14 mouse cellular contexts compared by ENCODE assay signal in the genomic region with DNA sequence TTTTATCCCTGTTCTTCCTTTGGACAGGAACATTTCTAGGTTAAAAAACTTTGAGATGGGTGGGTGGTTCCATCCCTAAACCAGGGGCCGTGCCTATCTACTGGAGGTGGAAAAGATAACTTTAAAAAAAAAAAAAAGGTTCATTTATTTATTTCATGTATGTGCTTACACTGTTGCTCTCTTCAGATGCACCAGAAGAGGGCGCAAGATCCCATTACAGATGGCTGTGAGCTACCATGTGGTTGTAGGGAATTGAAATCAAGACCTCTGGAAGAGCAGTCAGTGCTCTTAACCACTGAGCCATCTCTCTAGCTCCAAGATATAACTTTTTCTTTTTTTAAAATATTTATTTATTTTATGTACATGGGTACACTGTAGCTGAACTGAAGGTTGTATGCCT. TPM values are rescaled to one million over a fixed set of nuclear protein-coding genes. Genes with fewer than 3 reads are reported as not detected.
DNase-seq lines count a peak whose midpoint lies in the region; ATAC-seq and TF ChIP-seq lines count a peak whose summit lies in the region.
"Had no signal": no experiment of that assay in that cellular context is flagged by ENCODE, and none has a peak within 500 bp of the region (broad histone marks: within the 10 kb centered on the region; RNA-seq: fewer than 3 reads in every experiment).

No protein-coding gene starts in this region.

- in situ Hi-C loops in ES-E14 (cut with MboI; ENCODE audit: low sequenced_read_pairs in 2 of 2, unreplicated experiment in 2 of 2) = loop anchor here (10.0 to 25.0 kb wide), 2 partner anchors 152 to 451 kb away; no protein-coding TSS in a partner anchor

- no peaks in the 10 kb centered on the region for H3K9me3 ChIP-seq in lung, embryonic 14.5 days (ENCODE audit: low read depth, low read length)
- no peaks in the 10 kb centered on the region for H3K9me3 ChIP-seq in ES-E14 (ENCODE audit: control insufficient read depth, insufficient read depth, low read depth, low read length)
- no peaks in the 10 kb centered on the region for H3K9me3 ChIP-seq in midbrain, embryonic 10.5 days (replicated peaks)
- H3K9me3 ChIP-seq: forebrain, embryonic 15.5 days; limb, embryonic 15.5 days had no signal

- H3K27me3 ChIP-seq in lung, embryonic 14.5 days (ENCODE audit: insufficient read depth, low read length) = no peaks in the 10 kb centered on the region
- peaks cover under 1% of the 10 kb centered on the region; the same call in 1 of the 2 replicates for H3K27me3 ChIP-seq in midbrain, embryonic 10.5 days (ENCODE audit: low read depth, poor library complexity, severe bottlenecking)
- H3K27me3 ChIP-seq: forebrain, embryonic 15.5 days; limb, embryonic 15.5 days had no signal

- 23% methylated on average over 2 of the region's 2 CpGs for WGBS in lung, embryonic 14.5 days
- WGBS in midbrain, embryonic 10.5 days = 30% methylated on average over 2 of the region's 2 CpGs

- TF ChIP-seq CTCF in gastrocnemius, adult 2 months (IDR thresholded peaks at IDR 0.05) = peak; percentile 49
- TF ChIP-seq CTCF in lung, embryonic 14.5 days (IDR thresholded peaks at IDR 0.05; ENCODE audit: low read depth) = peak; percentile 26

- H3K27ac ChIP-seq in gastrocnemius, adult 2 months = no peak overlapping the region
- no peak overlapping the region for H3K27ac ChIP-seq in lung, embryonic 14.5 days (ENCODE audit: low read depth)
- H3K27ac ChIP-seq in ES-E14 (ENCODE audit: insufficient read depth, low read depth, low read length, poor library complexity, severe bottlenecking) = no peak overlapping the region
- H3K27ac ChIP-seq in midbrain, embryonic 10.5 days (replicated peaks) = no peak overlapping the region
- H3K27ac ChIP-seq: forebrain, embryonic 15.5 days; limb, embryonic 15.5 days had no signal

- intact Hi-C loops in gastrocnemius, adult 2 months (cut with DNase I) = loop anchor here (5.0 kb wide), 1 partner anchor 154 kb away; no protein-coding TSS in a partner anchor

- no peaks in the 10 kb centered on the region for H3K4me1 ChIP-seq in lung, embryonic 14.5 days (ENCODE audit: insufficient read depth)
- no peaks in the 10 kb centered on the region for H3K4me1 ChIP-seq in ES-E14 (ENCODE audit: control insufficient read depth in 2 of 2, insufficient read depth in 2 of 2, low read length in 2 of 2, poor library complexity in 1 of 2)
- no peaks in the 10 kb centered on the region for H3K4me1 ChIP-seq in midbrain, embryonic 10.5 days
- H3K4me1 ChIP-seq: forebrain, embryonic 15.5 days; limb, embryonic 15.5 days had no signal

- no peak for DNase-seq in gastrocnemius, adult 2 months
- no peak for DNase-seq in gastrocnemius, adult 18-20 months (ENCODE audit: low spot score)
- DNase-seq in lung, embryonic 14.5 days = peak; percentile 11
- no peak for DNase-seq in lung, postnatal 25 days (ENCODE audit: low spot score)
- peak; percentile 24 for DNase-seq in ES-E14 (ENCODE audit: low read depth, low spot score)
- DNase-seq in naive thymus-derived CD4-positive, alpha-beta T cell, adult 2 months (ENCODE audit: low read depth) = peak; percentile 2
- no peak for DNase-seq in midbrain, embryonic 10.5 days (ENCODE audit: low spot score)
- no peak for DNase-seq in frontal cortex, postnatal 36 days (ENCODE audit: low spot score in 2 of 2)
- DNase-seq: cerebellum, adult 8-10 months; midbrain, embryonic 14.5 days had no signal

- ATAC-seq in lung, embryonic 14.5 days (ENCODE audit: insufficient read depth) = no peak
- ATAC-seq: forebrain, embryonic 15.5 days; inflammation-experienced regulatory T-cells, adult 6 months had no signal

- H3K4me2 ChIP-seq in lung, embryonic 14.5 days = no peak overlapping the region
- H3K4me2 ChIP-seq: forebrain, embryonic 15.5 days; heart, embryonic 11.5 days; limb, embryonic 15.5 days had no signal

- H3K4me3 ChIP-seq in gastrocnemius, adult 2 months = no peak overlapping the region
- no peak overlapping the region for H3K4me3 ChIP-seq in lung, embryonic 14.5 days (ENCODE audit: low read depth, low read length)
- H3K4me3 ChIP-seq in ES-E14 (ENCODE audit: insufficient read depth in 1 of 2, low read depth in 1 of 2, low read length in 2 of 2, poor library complexity in 1 of 2, severe bottlenecking in 1 of 2) = no peak overlapping the region
- no peak overlapping the region for H3K4me3 ChIP-seq in midbrain, embryonic 10.5 days
- H3K4me3 ChIP-seq: forebrain, embryonic 15.5 days; limb, embryonic 15.5 days had no signal

- no peak overlapping the region for H3K9ac ChIP-seq in lung, embryonic 14.5 days
- H3K9ac ChIP-seq in ES-E14 (ENCODE audit: insufficient read depth, low read depth, low read length, poor library complexity, severe bottlenecking) = no peak overlapping the region
- H3K9ac ChIP-seq: forebrain, embryonic 15.5 days; limb, embryonic 15.5 days had no signal

- no peaks in the 10 kb centered on the region for H3K36me3 ChIP-seq in lung, embryonic 14.5 days (ENCODE audit: insufficient read depth)
- no peaks in the 10 kb centered on the region for H3K36me3 ChIP-seq in ES-E14 (ENCODE audit: control insufficient read depth, insufficient read depth, low read length, poor library complexity, severe bottlenecking)
- H3K36me3 ChIP-seq in midbrain, embryonic 10.5 days = no peaks in the 10 kb centered on the region
- H3K36me3 ChIP-seq: forebrain, embryonic 15.5 days; limb, embryonic 15.5 days had no signal

TF ChIP-seq in ES-E14, 5 proteins besides CTCF, POLR2A, EP300 and RAD21:
- TF ChIP-seq ZNF384 (IDR thresholded peaks at IDR 0.05; ENCODE audit: low read depth, low read length) (peak; percentile 43), ZC3H11A (IDR thresholded peaks at IDR 0.05; ENCODE audit: borderline replicate concordance, low read depth, low read length) (no peak)

RNA-seq across cellular contexts. Expression of a gene that starts 54.1 kb away (rescaled TPM):
- 10 to 100 TPM; 37.0 to 49.5 TPM for total RNA-seq in gastrocnemius, adult 2 months (2021)
- total RNA-seq in gastrocnemius, adult 18-20 months (2021) = 10 to 100 TPM; 37.3 to 42.7 TPM
- 27.0 and 29.4 TPM in 2 replicates for polyA plus RNA-seq in lung, embryonic 14.5 days (2014; fragmentation: Nextera tagmentation; extraction: Ambion mirVana)
- 51.9 and 63.8 TPM in 2 replicates for total RNA-seq in ES-E14 (2012; rRNA removed)
- 39.9 and 46.3 TPM in 2 replicates for polyA plus RNA-seq in midbrain, embryonic 10.5 days (2016; fragmentation: Nextera tagmentation; extraction: Ambion mirVana)

Comparison
In these comparisons a context has a peak if more than half of its experiments do, and no peak if none do; other contexts are left out.
1. DNase-seq: peak in lung, embryonic 14.5 days (single experiment), ES-E14 (single experiment) and naive thymus-derived CD4-positive, alpha-beta T cell, adult 2 months (single experiment); none in gastrocnemius, adult 2 months (single experiment), gastrocnemius, adult 18-20 months (single experiment), lung, postnatal 25 days (single experiment), midbrain, embryonic 10.5 days (single experiment) and frontal cortex, postnatal 36 days (0 of 2).